Mouse (Mus musculus): Measurements from ENCODE around the gene Prkra.

- no peak for TF ChIP-seq POLR2A (IDR thresholded peaks at IDR 0.05; ENCODE audit: low read depth, low read length)
- TF ChIP-seq CTCF (IDR thresholded peaks at IDR 0.05; ENCODE audit: borderline replicate concordance, insufficient read depth, low read length), result no peak
Observed at GRCm38 (mm10) chr2:76688162-76688561, 40.3 kb upstream of the Prkra start.

Data from embryonic fibroblast, embryonic 13.5 days (primary cell).